Mouse (Mus musculus) E14TG2a.4 (cell line): Measurements from ENCODE around the gene Lgals8.

Source experiments
- H3K27me3 ChIP-seq: 2 replicates; pipeline ENCODE4 v1.6.1; 2014; ENCODE audit warnings: low read length, control low read depth; ENCODE audit not compliant: insufficient read depth
- H3K36me3 ChIP-seq: 2 replicates; pipeline ENCODE4 v1.6.1; 2014; ENCODE audit warnings: low read length, control low read depth; ENCODE audit not compliant: insufficient read depth
- H3K4me1 ChIP-seq: replicated peaks from 2 replicates; pipeline ENCODE4 v1.6.1; 2014; ENCODE audit warnings: low read depth, low read length, control low read depth
- H3K4me3 ChIP-seq: replicated peaks from 2 replicates; pipeline ENCODE4 v1.5.1; 2014; ENCODE audit warnings: mild to moderate bottlenecking, low read length
- H3K9me3 ChIP-seq: 2 replicates; pipeline ENCODE4 v1.6.1; 2014; ENCODE audit warnings: low read length, control low read depth
- CTCF ChIP-seq: conservative IDR thresholded peaks from 2 replicates; pipeline ENCODE4 v1.5.1; 2014; ENCODE audit warnings: low read length
- NANOG ChIP-seq: IDR thresholded peaks from 2 replicates; pipeline ENCODE4 v1.6.1; 2014; ENCODE audit warnings: borderline replicate concordance, low read length, mixed read lengths
- POU5F1 ChIP-seq: IDR thresholded peaks from 2 replicates; pipeline ENCODE4 v1.6.1; 2014; ENCODE audit warnings: low read length, borderline replicate concordance

The Lgals8 gene

DNA sequence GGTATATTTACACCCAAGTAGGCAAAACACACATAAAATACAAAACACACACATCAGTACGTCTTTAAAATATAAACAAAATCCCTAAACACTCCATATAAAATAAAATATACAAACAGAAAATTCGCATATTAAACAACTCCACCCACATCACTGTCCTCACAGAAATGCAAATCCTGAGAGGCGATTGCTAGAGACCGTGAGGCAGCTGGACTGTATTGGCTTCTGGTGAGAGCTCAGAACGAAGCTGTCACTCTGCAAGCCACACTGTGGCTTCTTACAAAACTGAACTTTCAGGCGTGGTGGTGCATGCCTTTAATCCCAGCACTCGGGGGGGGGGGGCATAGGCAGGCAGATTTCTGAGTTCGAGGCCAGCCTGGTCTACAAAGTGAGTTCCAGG is 33.1 kb upstream of the Lgals8 start:
- H3K4me3 ChIP-seq = no peak overlapping the region
- H3K36me3 ChIP-seq = no peaks in the 10 kb centered on the region
- H3K9me3 ChIP-seq = no peaks in the 10 kb centered on the region
- no peaks in the 10 kb centered on the region for H3K27me3 ChIP-seq
- peaks cover 18% of the 10 kb centered on the region for H3K4me1 ChIP-seq
- no peak for TF ChIP-seq CTCF
- no peak for TF ChIP-seq POU5F1
- no peak for TF ChIP-seq NANOG

DNA sequence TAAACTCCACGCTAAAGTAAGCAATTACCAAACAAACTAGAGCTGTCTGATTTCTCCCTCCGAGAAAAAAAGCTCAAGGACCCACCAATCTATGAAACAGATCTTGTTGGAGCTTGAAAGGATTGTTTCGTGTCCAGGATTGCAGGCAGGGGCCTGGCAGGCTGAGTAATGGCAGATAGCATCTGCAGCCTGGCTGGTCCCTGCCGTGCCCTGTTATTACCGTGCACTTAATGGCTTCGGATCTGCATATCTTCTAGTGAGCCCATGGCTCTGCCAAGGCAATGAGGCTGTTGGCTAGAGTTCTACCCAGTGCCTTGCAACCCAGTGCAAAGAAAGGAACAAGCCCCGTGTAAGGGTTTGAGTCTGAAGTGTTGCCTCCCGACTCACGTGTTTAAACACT is 30.0 kb upstream of the Lgals8 start:
- Histone ChIP-seq H3K27me3 (no peaks in the 10 kb centered on the region), H3K9me3 (no peaks in the 10 kb centered on the region), H3K36me3 (no peaks in the 10 kb centered on the region), H3K4me3 (no peak overlapping the region), H3K4me1 (peaks cover 9% of the 10 kb centered on the region; the same call in 1 of the 2 replicates)
- TF ChIP-seq CTCF (no peak), NANOG (no peak), POU5F1 (no peak)

DNA sequence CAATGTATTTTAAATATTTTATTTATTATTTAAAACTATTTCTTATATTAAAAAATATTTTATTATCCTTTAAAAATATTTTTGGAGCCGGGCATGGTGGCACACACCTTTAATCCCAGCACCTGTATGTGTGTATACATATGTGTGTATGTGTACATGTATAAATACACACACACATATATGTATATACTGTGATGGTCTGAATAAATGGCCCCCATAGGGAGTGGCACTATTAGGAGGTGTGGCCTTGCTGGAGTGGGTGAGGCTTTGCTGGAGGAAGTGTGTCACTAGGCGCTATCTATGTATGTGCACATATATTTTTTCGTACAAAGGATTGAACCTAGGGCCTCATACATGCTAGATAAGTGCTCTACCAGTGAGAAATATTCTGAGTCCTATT is 27.8 kb upstream of the Lgals8 start:
- no peaks in the 10 kb centered on the region for H3K36me3 ChIP-seq
- no peaks in the 10 kb centered on the region for H3K9me3 ChIP-seq
- H3K4me1 ChIP-seq = peaks cover 9% of the 10 kb centered on the region; the same call in 1 of the 2 replicates
- H3K4me3 ChIP-seq = no peak overlapping the region
- TF ChIP-seq CTCF (no peak), NANOG (no peak), POU5F1 (no peak)
- H3K27me3 ChIP-seq = no peaks in the 10 kb centered on the region

GRCm38 (mm10) chr13:12485640-12486039 is 20.9 kb upstream of the Lgals8 start:
- TF ChIP-seq NANOG (no peak), CTCF (no peak), POU5F1 (no peak)
- Histone ChIP-seq H3K27me3 (no peaks in the 10 kb centered on the region; the same call in 1 of the 2 replicates), H3K9me3 (no peaks in the 10 kb centered on the region), H3K36me3 (no peaks in the 10 kb centered on the region), H3K4me3 (no peak overlapping the region), H3K4me1 (peaks cover 8% of the 10 kb centered on the region)

GRCm38 (mm10) chr13:12485197-12485596 is 20.5 kb upstream of the Lgals8 start:
- Histone ChIP-seq H3K9me3 (no peaks in the 10 kb centered on the region), H3K4me3 (no peak overlapping the region), H3K4me1 (peaks cover 12% of the 10 kb centered on the region), H3K36me3 (no peaks in the 10 kb centered on the region), H3K27me3 (no peaks in the 10 kb centered on the region; the same call in 1 of the 2 replicates)
- no peak for TF ChIP-seq POU5F1
- no peak for TF ChIP-seq CTCF
- no peak for TF ChIP-seq NANOG

DNA sequence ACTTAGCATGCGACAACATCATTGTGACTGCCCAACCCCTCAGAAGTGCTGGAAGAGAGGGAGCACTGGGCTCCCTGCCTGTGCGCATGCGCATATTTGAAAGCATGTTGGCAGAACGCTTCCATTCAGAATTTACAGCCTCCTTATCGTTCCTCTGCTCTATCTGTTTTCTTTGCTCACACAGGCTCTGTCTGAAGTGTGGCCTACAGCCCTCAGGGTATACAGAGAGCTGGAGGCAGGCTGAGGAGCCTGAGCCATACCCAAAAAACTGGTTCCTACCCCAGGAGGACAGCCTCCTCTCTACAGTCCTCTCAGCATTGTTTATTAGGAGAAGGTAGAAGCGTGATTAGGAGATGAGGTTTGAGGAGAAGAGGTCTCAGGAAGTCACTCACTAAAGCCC is 15.1 kb upstream of the Lgals8 start:
- peaks cover 14% of the 10 kb centered on the region for H3K27me3 ChIP-seq
- H3K9me3 ChIP-seq = no peaks in the 10 kb centered on the region
- H3K4me3 ChIP-seq = no peak overlapping the region
- peaks cover 37% of the 10 kb centered on the region for H3K4me1 ChIP-seq
- H3K36me3 ChIP-seq = no peaks in the 10 kb centered on the region
- no peak for TF ChIP-seq CTCF
- TF ChIP-seq POU5F1 = no peak
- no peak for TF ChIP-seq NANOG

GRCm38 (mm10) chr13:12478301-12478700 is 13.6 kb upstream of the Lgals8 start:
- Histone ChIP-seq H3K4me1 (peaks cover 39% of the 10 kb centered on the region), H3K4me3 (peak overlapping the region; percentile 67), H3K27me3 (peaks cover 14% of the 10 kb centered on the region), H3K36me3 (no peaks in the 10 kb centered on the region), H3K9me3 (no peaks in the 10 kb centered on the region)
- TF ChIP-seq POU5F1 (no peak), NANOG (no peak), CTCF (no peak)

DNA sequence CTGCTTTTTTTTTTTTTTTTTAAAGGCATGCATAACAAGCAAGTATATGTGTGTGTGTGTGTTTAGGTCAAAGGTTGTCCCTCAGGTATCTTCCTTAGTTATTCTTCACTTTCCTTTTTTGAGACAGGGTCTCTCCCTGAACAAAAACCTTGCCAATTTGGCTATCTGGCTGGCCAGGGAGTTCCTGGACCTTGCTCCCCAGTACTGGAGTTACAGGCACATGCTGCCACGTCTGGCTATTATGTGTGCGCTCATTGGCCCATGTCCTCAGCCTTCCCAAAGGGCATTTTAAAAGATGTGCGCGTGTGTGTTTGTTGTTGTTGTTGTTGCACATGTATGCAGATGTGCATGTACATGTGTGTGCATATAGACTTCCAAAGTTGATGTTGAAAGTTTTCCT is 12.1 kb upstream of the Lgals8 start:
- H3K9me3 ChIP-seq = no peaks in the 10 kb centered on the region
- H3K36me3 ChIP-seq = no peaks in the 10 kb centered on the region
- H3K4me3 ChIP-seq = no peak overlapping the region
- peaks cover 43% of the 10 kb centered on the region for H3K4me1 ChIP-seq
- H3K27me3 ChIP-seq = peaks cover 14% of the 10 kb centered on the region
- TF ChIP-seq CTCF = no peak
- TF ChIP-seq POU5F1 = no peak
- no peak for TF ChIP-seq NANOG

GRCm38 (mm10) chr13:12475239-12475638 is 10.5 kb upstream of the Lgals8 start:
- Histone ChIP-seq H3K36me3 (no peaks in the 10 kb centered on the region), H3K9me3 (no peaks in the 10 kb centered on the region), H3K4me1 (peaks cover 34% of the 10 kb centered on the region), H3K4me3 (no peak overlapping the region), H3K27me3 (peaks cover 14% of the 10 kb centered on the region)
- no peak for TF ChIP-seq CTCF
- TF ChIP-seq NANOG = no peak
- no peak for TF ChIP-seq POU5F1
